ENCODE assay signal across 15 mouse cellular contexts in the genomic region with DNA sequence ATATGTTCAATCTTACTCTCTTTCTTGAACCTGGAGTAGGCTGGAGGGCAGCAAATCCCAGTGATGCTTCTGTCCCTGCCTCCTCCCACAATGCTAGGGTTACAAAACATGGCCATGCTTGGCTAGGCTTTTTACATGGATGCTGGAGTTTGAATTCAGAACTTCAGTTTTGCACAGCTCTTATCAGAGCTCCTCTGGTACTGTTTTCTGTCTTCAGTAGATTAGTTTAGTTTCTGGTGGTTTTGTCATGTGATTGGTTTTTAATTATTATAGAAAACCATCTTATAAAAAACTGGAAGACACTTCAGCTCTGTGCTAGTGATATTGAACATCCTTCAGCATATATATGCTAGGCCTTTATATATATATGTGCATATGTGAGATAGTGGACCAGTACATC.
"Had no signal": no experiment of that assay in that cellular context is flagged by ENCODE, and none has a peak within 500 bp of the region (broad histone marks: within the 10 kb centered on the region; RNA-seq: fewer than 3 reads in every experiment).

No protein-coding gene starts in this region.

- DNase-seq: liver, postnatal 0 days; lung, adult 2 months; lung, postnatal 14 days; lung, postnatal 36 days; right cerebral cortex, postnatal 14 days; thymus, adult 18-20 months; thymus, postnatal 14 days; thymus, postnatal 36 days had no signal

- H3K27me3 ChIP-seq: lung, embryonic 15.5 days; midbrain, embryonic 13.5 days; midbrain, embryonic 15.5 days; neural tube, embryonic 12.5 days had no signal

- ATAC-seq: liver, postnatal 0 days; lung, postnatal 0 days; midbrain, embryonic 13.5 days; midbrain, embryonic 15.5 days had no signal

- H3K27ac ChIP-seq: lung, embryonic 15.5 days; macrophage; midbrain, embryonic 13.5 days; midbrain, embryonic 15.5 days; neural tube, embryonic 12.5 days had no signal

- H3K4me1 ChIP-seq: lung, embryonic 15.5 days had no signal

- H3K4me2 ChIP-seq: lung, embryonic 15.5 days; midbrain, embryonic 11.5 days; midbrain, embryonic 13.5 days; midbrain, embryonic 15.5 days; neural tube, embryonic 12.5 days had no signal

- H3K9ac ChIP-seq: liver, postnatal 0 days; lung, embryonic 15.5 days; midbrain, embryonic 13.5 days; midbrain, embryonic 15.5 days; neural tube, embryonic 12.5 days had no signal

- H3K4me3 ChIP-seq: lung, embryonic 15.5 days; midbrain, embryonic 13.5 days; midbrain, embryonic 15.5 days; neural tube, embryonic 12.5 days had no signal

- H3K9me3 ChIP-seq: lung, embryonic 15.5 days; midbrain, embryonic 13.5 days; midbrain, embryonic 15.5 days; neural tube, embryonic 12.5 days had no signal
